Mouse (Mus musculus) liver, embryonic 16.5 days (tissue): ENCODE results near the gene Tradd. TPM values are rescaled to one million over a fixed set of nuclear protein-coding genes. Genes with fewer than 3 reads are reported as not detected.

ENCODE experiments used
- ATAC-seq: fragments of 200-750 bp; cut with Nextera tagmentation; 2 replicates; pipeline ENCODE4 v1.8.0; 2017; ENCODE audit warnings: low read depth, mild to moderate bottlenecking, moderate number of reproducible peaks, moderate library complexity
- H3K27ac ChIP-seq: fragments of 300-500 bp; sonication (generic); 2 replicates; pipeline ENCODE4 v1.5.1; 2014; ENCODE audit warnings: mild to moderate bottlenecking, low read length
- H3K27me3 ChIP-seq: fragments of 300-500 bp; sonication (generic); 2 replicates; pipeline ENCODE4 v1.6.1; 2014; ENCODE audit warnings: low read depth, low read length, mixed read lengths; ENCODE audit not compliant: control insufficient read depth, insufficient read depth
- H3K36me3 ChIP-seq: fragments of 300-500 bp; sonication (generic); 2 replicates; pipeline ENCODE4 v1.6.1; 2014; ENCODE audit warnings: mild to moderate bottlenecking; ENCODE audit not compliant: control insufficient read depth, insufficient read depth
- H3K4me1 ChIP-seq: fragments of 300-500 bp; sonication (generic); 2 replicates; pipeline ENCODE4 v1.6.1; 2014; ENCODE audit warnings: low read depth, low read length, mixed read lengths; ENCODE audit not compliant: control insufficient read depth
- H3K4me2 ChIP-seq: fragments of 300-500 bp; sonication (generic); 2 replicates; pipeline ENCODE4 v1.6.1; 2014; ENCODE audit warnings: low read depth, low read length, mixed read lengths
- H3K4me3 ChIP-seq: fragments of 300-500 bp; sonication (generic); 2 replicates; pipeline ENCODE4 v1.5.1; 2014; ENCODE audit warnings: low read depth, mild to moderate bottlenecking, low read length
- H3K9ac ChIP-seq: fragments of 300-500 bp; sonication (generic); 2 replicates; pipeline ENCODE4 v1.6.1; 2014; ENCODE audit warnings: low read depth, low read length
- H3K9me3 ChIP-seq: fragments of 300-500 bp; sonication (generic); replicated peaks from 2 replicates; pipeline ENCODE4 v1.6.1; 2016; ENCODE audit warnings: low read length; ENCODE audit not compliant: control insufficient read depth
- WGBS: fragments of 180-500 bp; shearing (Covaris S2); extraction: QIAGEN DNeasy Blood & Tissue Kit; methylation state at CpG from one replicate; pipeline ENCODE4 v1.1.7; 2014; ENCODE audit not compliant: insufficient replicate concordance; 5-methylcytosine and 5-hydroxymethylcytosine counted together
- polyA plus RNA-seq: library from polyadenylated mRNA; unstranded; fragments of >200 nt; fragmentation: Nextera tagmentation; extraction: Ambion mirVana; gene quantifications from 2 replicates; pipeline ENCODE4 v1.2.1, GENCODE M21; 2015

The Tradd gene
- polyA plus RNA-seq, 1 experiment from 2014 or later, result 14.0 TPM

DNA sequence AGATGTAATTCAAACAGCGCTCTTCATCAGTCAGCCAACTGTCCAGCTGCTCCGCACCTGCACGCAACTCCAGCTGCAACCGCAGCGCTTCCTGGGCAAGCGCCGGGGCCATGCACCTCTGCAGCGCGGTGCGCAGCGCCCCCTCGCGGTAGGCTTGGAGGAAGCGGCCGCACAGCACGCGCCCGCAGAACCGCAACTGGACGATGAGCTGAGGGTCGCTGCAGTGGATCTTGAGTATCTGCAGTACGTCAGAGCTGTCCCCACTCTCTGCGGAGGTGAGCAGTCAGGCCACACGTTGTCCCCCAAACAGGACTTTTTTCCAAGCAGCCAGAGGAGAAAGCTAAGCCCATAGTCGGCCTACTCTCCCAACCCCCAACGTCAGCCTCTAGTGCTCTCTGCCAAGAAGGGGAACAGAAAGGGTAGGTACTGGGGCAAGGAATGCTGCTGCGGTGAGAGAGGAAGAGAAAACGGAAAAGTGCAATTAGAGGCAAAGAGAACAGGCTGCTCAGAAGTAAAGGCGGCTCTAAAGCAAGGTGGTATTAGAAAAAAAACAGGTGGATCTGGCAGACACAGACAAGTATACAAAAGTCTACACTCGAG is 4.6 kb downstream of the Tradd start:
- H3K27me3 ChIP-seq, result peaks cover 27% of the 10 kb centered on the region
- no peaks in the 10 kb centered on the region for H3K9me3 ChIP-seq
- 3% methylated on average over 30 of the region's 30 CpGs for WGBS
- peak overlapping the region; percentile 69 for H3K4me2 ChIP-seq
- no peaks in the 10 kb centered on the region for H3K36me3 ChIP-seq
- no peak overlapping the region for H3K27ac ChIP-seq
- H3K9ac ChIP-seq, result no peak overlapping the region
- ATAC-seq, result no peak
- peaks cover 43% of the 10 kb centered on the region for H3K4me1 ChIP-seq
- peak overlapping the region; percentile 48 for H3K4me3 ChIP-seq

DNA sequence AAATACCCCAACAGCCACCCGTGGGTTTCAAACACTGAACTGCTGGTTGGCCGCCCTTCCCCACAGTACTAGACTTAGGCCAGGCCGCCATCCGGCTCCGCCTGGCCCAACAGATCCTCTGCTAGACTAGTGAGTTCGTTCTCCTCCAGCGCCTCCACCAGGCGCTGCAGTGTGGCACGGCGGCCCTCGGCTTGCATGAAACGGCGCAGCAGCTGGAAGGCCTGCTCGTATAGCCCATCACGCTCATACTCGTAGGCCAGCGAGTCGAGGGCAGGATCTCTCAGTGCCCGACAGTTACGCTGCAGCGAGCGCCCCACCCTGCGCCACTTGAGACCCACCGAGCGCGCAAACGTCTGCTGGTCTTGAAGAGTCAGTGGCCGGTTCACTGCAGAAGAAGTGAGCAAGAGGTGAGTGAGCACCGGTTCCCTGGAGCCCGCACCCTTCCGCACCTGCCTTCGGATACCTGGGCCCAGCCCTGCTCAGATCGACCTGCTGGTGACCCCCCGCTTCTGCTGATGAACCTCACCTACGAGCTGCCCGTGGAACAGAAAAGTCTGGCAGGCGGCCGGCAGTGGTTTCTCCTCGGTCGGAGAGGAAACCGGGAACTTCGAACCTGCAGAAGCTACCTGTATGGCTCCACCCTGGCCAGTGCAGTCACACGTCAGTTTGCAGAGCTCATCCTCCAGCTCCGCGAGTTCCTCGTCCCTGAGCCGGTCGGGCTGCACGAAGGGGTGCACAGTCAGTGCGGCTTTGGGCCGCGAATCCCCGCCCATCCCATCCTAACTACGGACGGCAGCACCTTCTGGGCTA is 5.3 kb downstream of the Tradd start:
- no peak overlapping the region for H3K9ac ChIP-seq
- H3K4me1 ChIP-seq, result peaks cover 45% of the 10 kb centered on the region
- no peaks in the 10 kb centered on the region for H3K9me3 ChIP-seq
- no peaks in the 10 kb centered on the region for H3K36me3 ChIP-seq
- 15% methylated on average over 55 of the region's 55 CpGs for WGBS
- H3K27me3 ChIP-seq, result peaks cover 27% of the 10 kb centered on the region
- H3K4me3 ChIP-seq, result peak overlapping the region; percentile 48
- H3K27ac ChIP-seq, result no peak overlapping the region
- peak overlapping the region; percentile 69 for H3K4me2 ChIP-seq
- no peak for ATAC-seq

DNA sequence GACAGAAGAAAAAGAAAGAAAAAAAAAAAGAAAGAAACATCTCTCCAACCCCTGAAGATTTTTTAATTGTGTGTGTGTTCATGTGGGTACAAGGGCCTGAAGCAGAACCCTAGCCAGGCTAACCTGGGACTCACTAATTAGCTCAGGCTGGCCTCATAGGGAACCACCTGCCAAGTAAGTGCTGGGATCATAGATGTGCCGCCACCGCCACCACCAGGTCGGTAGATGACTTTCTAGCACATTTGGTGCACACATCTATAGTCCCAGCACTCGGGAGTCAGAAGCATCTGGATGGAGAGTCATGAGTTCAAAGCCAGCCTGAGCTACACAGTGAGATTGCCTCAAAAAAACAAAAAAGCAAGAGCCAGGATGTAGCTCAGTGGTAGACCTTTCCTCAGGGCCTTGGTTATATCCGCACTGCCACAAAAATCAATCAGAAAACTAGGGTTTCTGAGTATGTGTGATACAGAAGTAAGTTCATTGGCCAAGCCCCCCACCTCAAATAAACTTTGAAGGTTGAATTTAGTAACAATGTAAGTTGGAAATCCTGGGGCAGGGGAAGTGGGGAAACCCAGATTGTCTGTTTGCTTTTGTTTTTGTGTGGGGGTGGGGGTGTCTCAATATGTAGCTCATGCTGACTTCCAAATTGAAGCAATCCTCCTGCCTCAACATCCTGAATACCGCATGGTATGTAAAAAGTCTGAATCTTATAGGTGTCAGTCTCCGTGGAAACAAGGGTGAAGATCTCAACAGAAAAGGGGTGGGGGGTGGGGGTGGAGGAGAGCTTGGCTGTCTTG is 6.9 kb downstream of the Tradd start:
- H3K9ac ChIP-seq, result no peak overlapping the region
- peaks cover 21% of the 10 kb centered on the region for H3K27me3 ChIP-seq
- ATAC-seq, result no peak
- no peak overlapping the region for H3K27ac ChIP-seq
- H3K36me3 ChIP-seq, result 0 out of 2 replicates have a peak, but pooled peaks cover 3% of the 10 kb centered on the region
- 64% methylated on average over 7 of the region's 7 CpGs for WGBS
- peaks cover 50% of the 10 kb centered on the region for H3K4me1 ChIP-seq
- no peaks in the 10 kb centered on the region for H3K9me3 ChIP-seq
- H3K4me3 ChIP-seq, result no peak overlapping the region
- no peak overlapping the region for H3K4me2 ChIP-seq

DNA sequence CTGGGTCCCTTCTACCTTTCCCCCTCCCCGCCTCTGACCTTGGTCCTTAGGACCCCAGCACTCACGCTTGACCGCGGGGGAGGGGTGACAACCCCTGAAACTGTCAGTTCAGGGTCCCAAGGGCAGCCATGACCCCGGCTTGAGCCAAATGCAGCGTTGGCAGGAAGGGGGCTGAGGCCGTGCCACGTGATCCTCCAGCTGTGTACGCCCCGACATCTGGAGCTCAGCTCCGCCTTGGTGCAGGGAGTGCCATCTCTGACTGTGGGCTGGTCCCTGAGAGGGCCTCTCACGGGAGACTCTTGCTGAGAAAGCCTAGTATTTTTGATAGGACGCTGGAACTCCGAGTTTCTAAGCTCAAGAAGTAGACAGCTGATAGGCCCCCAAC is 9.5 kb downstream of the Tradd start, which contains the start of gene B3gnt9:
B3gnt9 (minus strand) TSS at position 188 of the 385 bp plus-strand sequence.
- Histone ChIP-seq H3K4me3 (peak within 1 kb of the TSS; percentile 76), H3K9me3 (no peaks in the 10 kb centered on the region), H3K27me3 (peaks cover 20% of the 10 kb centered on the region), H3K4me2 (peak within 1 kb of the TSS; percentile 100), H3K36me3 (peaks cover 23% of the 10 kb centered on the region), H3K9ac (peak within 1 kb of the TSS; percentile 62), H3K4me1 (peaks cover 43% of the 10 kb centered on the region), H3K27ac (peak within 1 kb of the TSS; percentile 85)
- 1% methylated on average over 13 of the region's 14 CpGs for WGBS
- ATAC-seq, result peak; percentile 90

DNA sequence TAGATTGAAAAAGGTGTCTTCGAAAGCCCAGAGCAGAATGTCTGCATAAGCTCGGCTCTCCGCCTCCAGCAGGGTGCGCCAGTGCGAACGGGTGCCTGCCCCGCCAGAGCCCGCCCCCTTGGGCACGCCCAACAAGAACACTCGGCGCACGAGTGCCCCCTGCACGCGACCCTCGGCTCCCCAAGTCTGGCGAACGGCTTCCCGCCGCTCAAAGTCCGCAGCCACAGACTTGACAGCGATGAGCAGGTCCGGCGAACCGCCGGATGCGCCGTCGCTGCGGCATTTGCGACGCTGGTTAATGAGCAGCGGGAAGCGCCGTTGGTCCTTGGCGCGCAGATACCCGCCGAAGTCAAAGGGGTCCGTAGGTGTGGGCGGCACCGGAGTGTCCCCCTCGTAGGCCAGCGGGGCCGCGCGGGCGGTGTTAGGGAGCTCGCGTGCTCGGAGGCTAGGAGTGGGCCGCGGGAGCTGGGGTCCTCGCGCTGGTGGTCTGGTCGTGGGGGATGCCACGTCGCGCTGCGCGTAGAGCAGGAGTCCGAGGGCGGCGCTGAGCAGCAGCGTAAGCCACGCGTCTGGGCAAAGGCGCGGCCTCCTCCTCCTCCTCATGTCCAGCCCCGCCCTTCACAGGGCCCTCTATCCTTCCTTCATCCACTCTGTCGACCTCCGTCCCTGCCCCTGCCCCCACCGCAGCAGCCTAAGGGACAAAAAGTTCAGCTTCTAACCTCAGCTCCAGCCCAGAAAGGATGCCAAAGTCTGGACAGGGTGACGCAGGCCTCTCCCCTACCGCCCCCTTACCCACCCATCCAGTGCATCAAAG is 10.1 kb downstream of the Tradd start:
- Histone ChIP-seq H3K4me3 (peak overlapping the region; percentile 76), H3K36me3 (peaks cover 28% of the 10 kb centered on the region), H3K9me3 (no peaks in the 10 kb centered on the region), H3K27me3 (peaks cover 14% of the 10 kb centered on the region), H3K4me2 (peak overlapping the region; percentile 100), H3K27ac (peak overlapping the region; percentile 85), H3K9ac (peak overlapping the region; percentile 62), H3K4me1 (peaks cover 37% of the 10 kb centered on the region)
- WGBS, result under 1% methylated on average over 71 of the region's 74 CpGs
- ATAC-seq, result peak; percentile 91

DNA sequence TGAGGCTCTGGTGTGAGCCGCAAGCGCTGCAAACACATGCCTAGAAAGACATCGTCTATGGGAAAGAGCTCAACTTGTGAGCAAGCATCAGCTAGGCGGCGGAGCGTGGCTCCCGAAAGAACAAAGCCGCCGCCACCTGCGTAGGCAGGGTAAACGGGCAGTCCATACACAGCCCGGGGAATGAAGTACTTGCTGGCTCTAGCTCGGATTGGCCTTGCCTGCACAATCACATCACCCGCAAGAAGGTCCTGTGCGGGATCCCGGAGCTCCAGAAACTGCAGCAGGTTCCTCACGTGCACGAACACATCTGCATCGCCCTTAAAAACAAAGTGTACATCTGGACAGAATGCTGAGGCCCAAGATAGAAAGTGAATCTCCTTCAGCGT is 10.7 kb downstream of the Tradd start:
- Histone ChIP-seq H3K4me1 (peaks cover 31% of the 10 kb centered on the region), H3K27ac (no peak overlapping the region), H3K9ac (no peak overlapping the region), H3K4me3 (peak overlapping the region; percentile 76), H3K36me3 (peaks cover 33% of the 10 kb centered on the region), H3K9me3 (no peaks in the 10 kb centered on the region), H3K4me2 (peak overlapping the region; percentile 100), H3K27me3 (peaks cover 8% of the 10 kb centered on the region)
- WGBS, result 52% methylated on average over 20 of the region's 20 CpGs
- no peak for ATAC-seq

DNA sequence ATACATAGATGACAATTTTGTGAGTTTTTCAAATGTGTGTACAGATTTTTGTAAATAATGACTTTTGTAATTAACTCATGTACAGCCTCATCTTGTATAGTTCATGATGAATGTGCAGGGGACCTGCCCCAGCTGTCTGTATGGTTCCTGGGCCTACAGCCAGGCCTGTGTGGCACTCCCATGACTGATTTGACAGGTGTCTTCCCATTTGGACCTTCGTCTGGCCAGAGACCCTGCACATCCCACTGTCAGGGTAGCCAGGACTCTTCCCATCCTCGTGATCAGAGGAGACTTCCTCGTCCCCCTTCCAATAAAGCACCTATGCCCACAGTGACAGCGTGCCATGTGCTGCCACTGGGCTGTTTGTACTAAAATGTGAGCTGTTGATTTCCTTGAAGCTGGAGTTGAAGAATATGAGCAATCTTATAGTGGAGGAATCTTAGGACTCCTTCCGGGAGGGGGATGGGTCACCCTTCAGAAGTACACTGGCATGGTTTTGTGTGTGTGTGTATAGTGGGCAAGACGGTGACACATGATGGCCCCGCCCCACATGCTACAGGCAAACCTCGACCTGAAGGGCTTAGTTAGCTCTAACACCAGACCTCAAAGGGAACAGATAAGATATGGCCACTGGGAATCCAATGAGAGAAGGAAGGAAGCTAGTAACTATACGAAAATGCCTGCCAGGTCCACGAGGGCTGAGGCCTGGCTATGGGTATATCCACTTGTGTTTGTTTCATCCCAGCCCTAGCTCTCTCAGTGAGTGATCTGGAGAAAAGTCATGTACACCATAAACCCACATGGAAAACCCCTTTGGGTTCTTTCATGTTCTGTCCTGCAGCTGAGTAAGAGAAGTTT is 11.5 kb downstream of the Tradd start:
- Histone ChIP-seq H3K4me3 (no peak overlapping the region), H3K36me3 (peaks cover 40% of the 10 kb centered on the region), H3K9ac (no peak overlapping the region), H3K4me1 (peaks cover 31% of the 10 kb centered on the region), H3K27me3 (no peaks in the 10 kb centered on the region), H3K4me2 (no peak overlapping the region), H3K27ac (no peak overlapping the region), H3K9me3 (no peaks in the 10 kb centered on the region)
- 55% methylated on average over 10 of the region's 10 CpGs for WGBS
- no peak for ATAC-seq

DNA sequence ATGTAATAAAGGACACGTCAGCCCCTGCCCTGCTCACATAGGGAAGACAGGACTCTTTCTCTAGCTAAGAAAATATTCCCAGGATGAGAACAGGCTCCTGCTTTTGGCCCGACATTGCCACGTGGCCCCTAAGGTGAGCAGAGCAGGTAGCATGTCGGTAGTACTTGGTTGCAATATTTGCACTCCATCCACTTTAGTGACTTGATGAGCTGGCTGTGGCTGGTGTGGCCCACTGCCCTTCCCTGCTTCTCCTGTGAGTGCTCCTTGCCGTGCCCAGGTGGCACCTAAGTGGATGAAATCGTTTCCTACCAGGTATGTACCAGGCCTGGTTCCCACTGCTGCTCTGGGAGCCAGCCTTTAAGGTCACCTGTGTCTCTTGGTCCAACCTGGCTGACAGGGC is 12.5 kb downstream of the Tradd start:
- WGBS, result 81% methylated on average over 6 of the region's 6 CpGs
- no peaks in the 10 kb centered on the region for H3K9me3 ChIP-seq

More for the DNA sequence above, 12.5 kb downstream of the Tradd start:
- Histone ChIP-seq H3K4me1 (peaks cover 31% of the 10 kb centered on the region), H3K27me3 (no peaks in the 10 kb centered on the region), H3K4me3 (no peak overlapping the region), H3K36me3 (peaks cover 40% of the 10 kb centered on the region), H3K9ac (no peak overlapping the region), H3K27ac (no peak overlapping the region), H3K4me2 (no peak overlapping the region)
- no peak for ATAC-seq
